Mouse (Mus musculus): ENCODE results near the gene Ccdc188. TPM values are rescaled to one million over a fixed set of nuclear protein-coding genes. Genes with fewer than 3 reads are reported as not detected.

Gene Ccdc188
- polyA plus RNA-seq (2014; fragmentation: Nextera tagmentation; extraction: Ambion mirVana) = not detected in 2 replicates

- Histone ChIP-seq H3K4me1 (replicated peaks; ENCODE audit: control insufficient read depth, insufficient read depth, low read length) (peaks cover 14% of the 10 kb centered on the region), H3K9me3 (ENCODE audit: control insufficient read depth, low read length) (no peaks in the 10 kb centered on the region), H3K36me3 (ENCODE audit: control insufficient read depth, insufficient read depth, low read length) (no peaks in the 10 kb centered on the region; the same call in 1 of the 2 replicates), H3K9ac (ENCODE audit: low read length) (no peak within 1 kb of the TSS), H3K27me3 (ENCODE audit: control insufficient read depth, insufficient read depth, low read length) (no peaks in the 10 kb centered on the region), H3K4me3 (ENCODE audit: low read depth, low read length) (no peak within 1 kb of the TSS), H3K4me2 (ENCODE audit: low read depth, low read length, severe bottlenecking) (no peak within 1 kb of the TSS), H3K27ac (ENCODE audit: low read depth, low read length) (no peak within 1 kb of the TSS)
- DNase-seq (ENCODE audit: low spot score) (no peak), ATAC-seq (replicated peaks; ENCODE audit: low FRiP score) (no peak)
- 88% methylated on average over 4 of the region's 4 CpGs for WGBS
Measured at GRCm38 (mm10) chr16:18217579-18217978, at the start of gene Ccdc188. Gene Ccdc188, plus strand, starts transcription at chr16:18217879.

DNA sequence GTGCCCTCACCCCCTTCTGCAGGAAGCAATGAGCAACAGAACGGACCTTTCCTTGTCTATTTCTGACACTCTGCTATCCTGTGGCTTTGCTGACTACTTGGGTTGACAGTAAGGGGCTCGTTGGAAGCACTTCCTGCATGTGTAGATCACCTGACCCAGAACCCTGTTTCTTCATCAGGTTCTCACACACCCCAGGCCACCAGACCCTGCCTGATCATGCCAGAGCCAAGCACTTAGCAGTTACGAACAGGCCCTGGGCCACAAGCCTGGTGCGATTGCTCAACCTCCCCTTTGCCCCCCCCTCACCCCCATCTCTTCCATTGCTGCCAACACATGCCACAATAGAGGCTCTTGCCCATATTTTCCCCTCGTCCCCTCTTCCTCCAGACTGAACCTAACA is 48.5 kb upstream of the Ccdc188 start:
- WGBS = 82% methylated on average over 5 of the region's 5 CpGs
- H3K9me3 ChIP-seq (ENCODE audit: control insufficient read depth, low read length) = no peaks in the 10 kb centered on the region

GRCm38 (mm10) chr16:18169776-18170175 is 47.9 kb upstream of the Ccdc188 start:
- H3K27ac ChIP-seq (ENCODE audit: low read depth, low read length) = no peak overlapping the region
- DNase-seq (ENCODE audit: low spot score) = no peak
- H3K9me3 ChIP-seq (ENCODE audit: control insufficient read depth, low read length) = no peaks in the 10 kb centered on the region
- no peaks in the 10 kb centered on the region for H3K27me3 ChIP-seq (ENCODE audit: control insufficient read depth, insufficient read depth, low read length)
- no peaks in the 10 kb centered on the region for H3K36me3 ChIP-seq (ENCODE audit: control insufficient read depth, insufficient read depth, low read length)
- H3K4me1 ChIP-seq (replicated peaks; ENCODE audit: control insufficient read depth, insufficient read depth, low read length) = peaks cover 1% of the 10 kb centered on the region; the same call in 1 of the 2 replicates
- H3K4me3 ChIP-seq (ENCODE audit: low read depth, low read length) = no peak overlapping the region
- WGBS = 91% methylated on average over 3 of the region's 3 CpGs
- H3K9ac ChIP-seq (ENCODE audit: low read length) = no peak overlapping the region
- no peak overlapping the region for H3K4me2 ChIP-seq (ENCODE audit: low read depth, low read length, severe bottlenecking)
- no peak for ATAC-seq (replicated peaks; ENCODE audit: low FRiP score)

More for the DNA sequence above, 48.5 kb upstream of the Ccdc188 start:
- Histone ChIP-seq H3K4me2 (ENCODE audit: low read depth, low read length, severe bottlenecking) (no peak overlapping the region), H3K27ac (ENCODE audit: low read depth, low read length) (no peak overlapping the region), H3K27me3 (ENCODE audit: control insufficient read depth, insufficient read depth, low read length) (no peaks in the 10 kb centered on the region), H3K36me3 (ENCODE audit: control insufficient read depth, insufficient read depth, low read length) (no peaks in the 10 kb centered on the region), H3K4me1 (replicated peaks; ENCODE audit: control insufficient read depth, insufficient read depth, low read length) (peaks cover 3% of the 10 kb centered on the region; the same call in 1 of the 2 replicates), H3K4me3 (ENCODE audit: low read depth, low read length) (no peak overlapping the region), H3K9ac (ENCODE audit: low read length) (no peak overlapping the region)
- no peak for ATAC-seq (replicated peaks; ENCODE audit: low FRiP score)
- DNase-seq (ENCODE audit: low spot score) = no peak

DNA sequence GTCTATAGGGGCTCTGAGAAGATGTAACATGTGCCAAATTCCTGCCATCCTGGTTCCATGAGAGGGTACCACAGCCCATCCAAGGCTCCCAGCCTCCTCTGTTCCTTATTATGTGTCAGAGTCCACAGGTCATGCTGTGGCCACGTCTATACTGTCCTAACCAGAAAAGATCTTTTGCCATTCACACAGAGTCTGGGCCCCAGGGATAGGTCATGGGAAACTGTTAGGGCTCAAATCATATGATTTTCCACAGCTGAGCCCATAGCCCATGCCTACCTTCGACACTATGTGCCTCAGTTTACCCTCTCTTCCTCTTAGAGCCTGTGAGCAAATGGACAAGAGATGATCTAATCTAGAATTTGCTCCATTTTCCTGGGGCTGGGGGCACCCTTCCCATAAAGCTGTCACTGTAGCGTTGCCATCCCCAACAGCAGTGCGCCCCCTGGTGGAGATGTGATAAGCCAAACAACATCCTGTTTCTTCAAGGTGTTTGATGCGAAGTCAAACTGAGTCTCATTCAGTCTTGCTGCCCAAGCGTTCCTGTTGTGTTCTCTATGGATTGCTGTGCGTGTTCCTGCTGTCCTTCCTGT is 45.3 kb upstream of the Ccdc188 start:
- H3K9me3 ChIP-seq (ENCODE audit: control insufficient read depth, low read length) = no peaks in the 10 kb centered on the region
- WGBS = 13% methylated on average over 7 of the region's 7 CpGs
- DNase-seq (ENCODE audit: low spot score) = peak; percentile 88
- H3K4me2 ChIP-seq (ENCODE audit: low read depth, low read length, severe bottlenecking) = no peak overlapping the region
- no peak overlapping the region for H3K9ac ChIP-seq (ENCODE audit: low read length)
- no peaks in the 10 kb centered on the region for H3K4me1 ChIP-seq (replicated peaks; ENCODE audit: control insufficient read depth, insufficient read depth, low read length)
- no peaks in the 10 kb centered on the region for H3K27me3 ChIP-seq (ENCODE audit: control insufficient read depth, insufficient read depth, low read length)
- H3K36me3 ChIP-seq (ENCODE audit: control insufficient read depth, insufficient read depth, low read length) = no peaks in the 10 kb centered on the region
- no peak overlapping the region for H3K27ac ChIP-seq (ENCODE audit: low read depth, low read length)
- no peak overlapping the region for H3K4me3 ChIP-seq (ENCODE audit: low read depth, low read length)
- peak; percentile 40; the same call in 1 of the 2 replicates for ATAC-seq (replicated peaks; ENCODE audit: low FRiP score)

- no peaks in the 10 kb centered on the region for H3K27me3 ChIP-seq (ENCODE audit: control insufficient read depth, insufficient read depth, low read length)
- H3K36me3 ChIP-seq (ENCODE audit: control insufficient read depth, insufficient read depth, low read length) = no peaks in the 10 kb centered on the region
- DNase-seq (ENCODE audit: low spot score) (no peak), ATAC-seq (replicated peaks; ENCODE audit: low FRiP score) (0 out of 2 replicates have a peak, but pooled peaks have one; percentile 16)
- H3K4me2 ChIP-seq (ENCODE audit: low read depth, low read length, severe bottlenecking) = no peak overlapping the region
- H3K9me3 ChIP-seq (ENCODE audit: control insufficient read depth, low read length) = no peaks in the 10 kb centered on the region
- H3K9ac ChIP-seq (ENCODE audit: low read length) = no peak overlapping the region
- H3K4me1 ChIP-seq (replicated peaks; ENCODE audit: control insufficient read depth, insufficient read depth, low read length) = no peaks in the 10 kb centered on the region
- H3K27ac ChIP-seq (ENCODE audit: low read depth, low read length) = no peak overlapping the region
- WGBS = 84% methylated on average over 9 of the region's 9 CpGs
- no peak overlapping the region for H3K4me3 ChIP-seq (ENCODE audit: low read depth, low read length)
Measured at GRCm38 (mm10) chr16:18173231-18173630, 44.4 kb upstream of the Ccdc188 start.

DNA sequence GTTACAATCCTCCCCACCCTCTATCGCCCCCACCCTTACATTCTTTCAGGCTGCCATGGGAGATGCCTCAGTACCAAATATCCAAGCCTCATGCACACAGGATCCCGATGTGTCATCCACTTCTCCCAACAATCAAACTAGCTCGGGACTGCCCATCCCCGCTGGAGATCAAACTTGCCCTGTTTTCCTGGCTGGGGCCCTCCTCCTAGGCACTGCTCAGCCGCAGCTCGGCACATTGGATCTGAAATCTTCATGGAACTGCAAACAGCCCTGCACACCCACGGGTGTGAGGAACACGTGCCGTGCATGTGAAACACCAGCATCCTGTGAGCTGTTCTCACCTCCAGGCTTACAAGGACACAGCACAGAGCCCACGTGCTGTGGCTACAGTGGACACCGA is 43.9 kb upstream of the Ccdc188 start:
- no peaks in the 10 kb centered on the region for H3K4me1 ChIP-seq (replicated peaks; ENCODE audit: control insufficient read depth, insufficient read depth, low read length)
- no peak overlapping the region for H3K27ac ChIP-seq (ENCODE audit: low read depth, low read length)
- 76% methylated on average over 11 of the region's 11 CpGs for WGBS
- H3K9ac ChIP-seq (ENCODE audit: low read length) = no peak overlapping the region
- H3K4me2 ChIP-seq (ENCODE audit: low read depth, low read length, severe bottlenecking) = no peak overlapping the region
- H3K36me3 ChIP-seq (ENCODE audit: control insufficient read depth, insufficient read depth, low read length) = no peaks in the 10 kb centered on the region
- no peaks in the 10 kb centered on the region for H3K9me3 ChIP-seq (ENCODE audit: control insufficient read depth, low read length)
- H3K4me3 ChIP-seq (ENCODE audit: low read depth, low read length) = no peak overlapping the region
- H3K27me3 ChIP-seq (ENCODE audit: control insufficient read depth, insufficient read depth, low read length) = no peaks in the 10 kb centered on the region
- ATAC-seq (replicated peaks; ENCODE audit: low FRiP score) (no peak), DNase-seq (ENCODE audit: low spot score) (no peak)

DNA sequence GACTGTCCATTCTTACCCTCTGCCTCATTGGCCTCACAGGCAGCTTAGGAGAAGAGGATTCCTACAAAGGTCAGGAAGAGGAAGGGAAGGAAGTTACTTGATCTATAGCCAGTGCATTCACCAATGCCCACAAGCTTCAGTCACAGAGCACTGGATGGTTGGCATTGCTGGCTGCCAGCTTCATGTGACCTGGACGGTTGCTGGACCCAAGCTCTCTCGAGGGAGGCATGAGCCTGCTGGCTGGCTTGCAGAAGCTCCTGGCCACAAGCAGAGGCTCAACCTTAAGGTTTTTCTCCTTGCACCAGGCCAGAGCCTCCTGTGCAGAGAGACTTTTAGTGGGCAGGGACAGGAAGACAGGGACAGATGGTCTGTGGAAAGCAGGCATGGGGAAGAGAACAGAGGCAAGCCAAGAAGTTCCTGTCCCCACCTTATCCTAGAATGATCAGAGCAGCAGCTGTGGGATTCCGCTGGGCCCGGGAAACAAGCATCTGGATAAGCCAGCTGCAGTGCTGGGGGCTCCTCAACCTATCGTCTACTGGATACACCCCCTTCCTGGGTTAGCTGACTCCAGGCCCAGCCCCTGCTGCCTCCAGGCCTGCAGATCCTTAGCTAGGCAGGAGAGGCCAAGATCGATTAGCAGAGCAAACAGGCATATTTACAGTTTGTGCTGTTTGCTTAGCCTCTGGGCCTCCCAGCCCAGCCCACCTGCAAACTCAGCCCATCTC is 41.7 kb upstream of the Ccdc188 start:
- Histone ChIP-seq H3K4me3 (ENCODE audit: low read depth, low read length) (no peak overlapping the region), H3K9ac (ENCODE audit: low read length) (peak overlapping the region; percentile 3; the same call in 1 of the 2 replicates), H3K4me2 (ENCODE audit: low read depth, low read length, severe bottlenecking) (no peak overlapping the region), H3K36me3 (ENCODE audit: control insufficient read depth, insufficient read depth, low read length) (no peaks in the 10 kb centered on the region), H3K27ac (ENCODE audit: low read depth, low read length) (no peak overlapping the region), H3K9me3 (ENCODE audit: control insufficient read depth, low read length) (no peaks in the 10 kb centered on the region), H3K4me1 (replicated peaks; ENCODE audit: control insufficient read depth, insufficient read depth, low read length) (no peaks in the 10 kb centered on the region), H3K27me3 (ENCODE audit: control insufficient read depth, insufficient read depth, low read length) (no peaks in the 10 kb centered on the region)
- ATAC-seq (replicated peaks; ENCODE audit: low FRiP score) (no peak), DNase-seq (ENCODE audit: low spot score) (no peak)
- 64% methylated on average over 6 of the region's 6 CpGs for WGBS

DNA sequence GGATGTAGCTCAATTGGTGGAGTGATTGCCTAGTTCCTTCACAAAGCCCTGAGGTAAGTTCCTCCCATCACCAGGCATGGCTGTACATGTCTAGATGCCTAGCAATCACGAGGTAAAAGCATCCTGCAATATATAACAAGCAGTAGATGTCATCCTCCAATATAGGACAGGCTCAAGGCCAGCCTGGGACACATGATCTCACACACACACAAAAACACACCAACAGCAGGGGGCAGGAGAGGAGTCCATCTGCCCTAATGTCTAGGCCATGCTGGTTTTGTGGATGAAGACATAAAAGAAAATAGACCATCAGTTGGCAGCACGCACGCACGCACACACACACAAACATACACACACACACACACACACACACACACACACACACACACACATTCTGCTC is 40.9 kb upstream of the Ccdc188 start:
- Histone ChIP-seq H3K27me3 (ENCODE audit: control insufficient read depth, insufficient read depth, low read length) (no peaks in the 10 kb centered on the region), H3K4me3 (ENCODE audit: low read depth, low read length) (no peak overlapping the region), H3K9ac (ENCODE audit: low read length) (no peak overlapping the region), H3K9me3 (ENCODE audit: control insufficient read depth, low read length) (no peaks in the 10 kb centered on the region), H3K27ac (ENCODE audit: low read depth, low read length) (no peak overlapping the region), H3K4me2 (ENCODE audit: low read depth, low read length, severe bottlenecking) (no peak overlapping the region), H3K4me1 (replicated peaks; ENCODE audit: control insufficient read depth, insufficient read depth, low read length) (no peaks in the 10 kb centered on the region), H3K36me3 (ENCODE audit: control insufficient read depth, insufficient read depth, low read length) (no peaks in the 10 kb centered on the region)
- no peak for ATAC-seq (replicated peaks; ENCODE audit: low FRiP score)
- DNase-seq (ENCODE audit: low spot score) = no peak
- WGBS = 82% methylated on average over 4 of the region's 4 CpGs
